Mouse (Mus musculus): ENCODE measurements around the gene Zbtb16.

DNA sequence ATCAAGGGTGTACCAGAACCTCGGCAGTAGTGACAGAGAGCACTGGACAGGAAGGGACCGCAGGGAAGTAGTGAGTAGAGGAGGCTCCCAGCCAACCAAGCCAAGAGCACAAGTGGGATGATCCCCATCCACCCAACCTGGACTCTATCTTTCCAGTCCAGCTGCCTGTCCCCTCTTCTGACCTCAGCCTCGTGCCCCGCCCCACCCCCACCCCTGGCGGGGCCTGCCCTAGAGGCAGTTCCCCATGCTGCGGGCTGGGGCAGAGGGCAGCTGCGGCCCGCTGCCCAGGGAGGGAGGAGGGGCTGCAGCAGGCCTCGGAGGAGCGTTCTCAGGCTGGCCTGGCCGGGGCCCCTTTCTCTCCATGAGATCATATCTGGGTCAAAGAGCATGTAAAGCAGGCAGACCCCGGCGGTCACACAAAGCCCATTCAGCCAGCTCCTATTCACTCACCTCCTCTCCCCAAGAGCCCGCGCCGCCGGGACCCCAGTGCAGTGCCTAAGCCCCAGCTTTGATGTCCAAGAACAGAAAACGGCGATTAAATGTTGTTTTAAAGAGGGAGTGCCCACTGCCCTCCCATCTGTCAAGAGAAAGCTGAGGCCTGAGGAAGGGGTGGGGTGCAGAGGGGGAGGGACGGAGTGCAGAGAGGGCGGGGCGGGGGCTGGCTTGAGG lies 186.8 kb downstream of the Zbtb16 start:
- TF ChIP-seq CTCF (IDR thresholded peaks at IDR 0.05; ENCODE audit: insufficient read depth, low read depth, low read length) (no peak), POLR2A (IDR thresholded peaks at IDR 0.05; ENCODE audit: insufficient read depth, low read depth, low read length) (no peak)

Data from olfactory bulb, adult 2 months (tissue).